Mouse (Mus musculus): Measurements from ENCODE around the gene Nbdy. TPM values are rescaled to one million over a fixed set of nuclear protein-coding genes. Genes with fewer than 3 reads are reported as not detected.

Gene Nbdy
- polyA plus RNA-seq, 1 experiment from 2014 or later, result 127 TPM

DNA sequence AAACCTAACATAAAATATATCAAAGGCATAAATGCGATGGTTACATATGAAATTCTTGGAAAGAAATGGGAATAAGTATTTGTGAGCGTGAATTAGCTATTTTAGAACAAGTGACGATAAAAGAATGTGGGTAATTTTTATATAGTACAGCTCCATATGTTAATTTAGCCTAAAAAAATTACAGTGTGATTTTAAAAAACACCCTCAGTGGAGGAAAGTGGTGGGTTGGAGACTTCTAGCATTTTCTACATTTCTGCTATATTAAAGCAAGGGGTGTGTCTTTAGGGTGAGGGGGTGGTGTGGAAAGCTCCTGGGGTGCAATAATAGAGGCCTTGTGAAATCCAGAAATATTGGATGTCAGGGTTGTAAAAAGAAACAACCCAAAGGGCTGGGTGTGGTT is 19.1 kb downstream of the Nbdy start:
- Histone ChIP-seq H3K27me3 (replicated peaks; ENCODE audit: control insufficient read depth, insufficient read depth, low read length) (no peaks in the 10 kb centered on the region), H3K9me3 (replicated peaks; ENCODE audit: control insufficient read depth, low read length) (no peaks in the 10 kb centered on the region), H3K36me3 (ENCODE audit: control insufficient read depth, insufficient read depth, low read length) (no peaks in the 10 kb centered on the region), H3K4me3 (ENCODE audit: low read depth, low read length) (no peak overlapping the region), H3K27ac (ENCODE audit: low read depth, low read length) (no peak overlapping the region), H3K4me1 (ENCODE audit: control insufficient read depth, insufficient read depth, low read length) (no peaks in the 10 kb centered on the region), H3K9ac (ENCODE audit: low read length) (no peak overlapping the region), H3K4me2 (ENCODE audit: low read length) (no peak overlapping the region)
- no peak for DNase-seq (ENCODE audit: low spot score)
- 86% methylated on average over 3 of the region's 3 CpGs for WGBS
- ATAC-seq, result no peak

DNA sequence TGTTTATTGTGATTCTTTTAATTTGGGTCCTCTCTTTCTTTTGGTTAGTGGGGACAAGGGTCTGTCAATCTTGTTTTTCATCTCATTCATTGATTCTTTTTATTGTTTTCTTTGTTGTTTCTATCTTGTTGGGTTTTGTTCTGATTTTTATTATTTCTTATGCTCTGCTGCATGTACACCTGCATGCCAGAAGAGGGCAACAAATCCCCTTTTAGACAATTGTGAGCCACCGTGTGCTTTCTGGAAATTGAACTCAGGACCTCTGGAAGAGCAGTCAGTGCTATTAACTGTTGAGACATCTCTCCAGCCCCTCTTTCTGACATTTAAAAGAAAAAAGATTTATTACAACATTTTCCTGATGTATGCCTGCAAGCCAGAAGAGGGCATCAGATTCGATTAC is 25.8 kb downstream of the Nbdy start:
- H3K36me3 ChIP-seq (ENCODE audit: control insufficient read depth, insufficient read depth, low read length), result no peaks in the 10 kb centered on the region
- 44% methylated on average over 2 of the region's 2 CpGs for WGBS
- H3K9ac ChIP-seq (ENCODE audit: low read length), result no peak overlapping the region
- no peaks in the 10 kb centered on the region for H3K27me3 ChIP-seq (replicated peaks; ENCODE audit: control insufficient read depth, insufficient read depth, low read length)
- no peaks in the 10 kb centered on the region for H3K9me3 ChIP-seq (replicated peaks; ENCODE audit: control insufficient read depth, low read length)
- H3K4me2 ChIP-seq (ENCODE audit: low read length), result no peak overlapping the region
- no peaks in the 10 kb centered on the region for H3K4me1 ChIP-seq (ENCODE audit: control insufficient read depth, insufficient read depth, low read length)
- DNase-seq (ENCODE audit: low spot score) (no peak), ATAC-seq (no peak)
- no peak overlapping the region for H3K27ac ChIP-seq (ENCODE audit: low read depth, low read length)
- H3K4me3 ChIP-seq (ENCODE audit: low read depth, low read length), result no peak overlapping the region

Other genes starting within 250 kb of the Nbdy start
- gene Ubqln2, start 225.4 kb upstream of the Nbdy start, polyA plus RNA-seq (2014; fragmentation: Nextera tagmentation; extraction: Ambion mirVana), result 45.9 and 49.9 TPM in 2 replicates
- not detected in 2 replicates for gene Cypt3, start 165.0 kb upstream of the Nbdy start, polyA plus RNA-seq (2014; fragmentation: Nextera tagmentation; extraction: Ambion mirVana)
- gene Kctd12b, start 27.2 kb upstream of the Nbdy start, polyA plus RNA-seq (2014; fragmentation: Nextera tagmentation; extraction: Ambion mirVana), result 2.1 and 2.5 TPM in 2 replicates
- gene Spin2c, start 108.6 kb downstream of the Nbdy start, polyA plus RNA-seq (2014; fragmentation: Nextera tagmentation; extraction: Ambion mirVana), result 24.1 and 26.7 TPM in 2 replicates

Measured in forebrain, embryonic 14.5 days (tissue).